Mouse (Mus musculus): Measurements from ENCODE around the gene Arpc3. TPM values are rescaled to one million over a fixed set of nuclear protein-coding genes. Genes with fewer than 3 reads are reported as not detected.

Arpc3 gene
- polyA plus RNA-seq, 1 experiment from 2014 or later, result 111 TPM

GRCm38 (mm10) chr5:122378171-122378570 is 13.5 kb upstream of the Arpc3 start:
- no peak for ATAC-seq (ENCODE audit: low FRiP score)
- peaks cover 54% of the 10 kb centered on the region for H3K36me3 ChIP-seq (replicated peaks)
- no peaks in the 10 kb centered on the region for H3K9me3 ChIP-seq
- no peak overlapping the region for H3K27ac ChIP-seq
- no peak overlapping the region for H3K4me3 ChIP-seq (replicated peaks)
- H3K4me2 ChIP-seq, result no peak overlapping the region
- peaks cover 6% of the 10 kb centered on the region for H3K4me1 ChIP-seq
- H3K27me3 ChIP-seq, result no peaks in the 10 kb centered on the region
- 95% methylated on average over 12 of the region's 12 CpGs for WGBS
- no peak overlapping the region for H3K9ac ChIP-seq

DNA sequence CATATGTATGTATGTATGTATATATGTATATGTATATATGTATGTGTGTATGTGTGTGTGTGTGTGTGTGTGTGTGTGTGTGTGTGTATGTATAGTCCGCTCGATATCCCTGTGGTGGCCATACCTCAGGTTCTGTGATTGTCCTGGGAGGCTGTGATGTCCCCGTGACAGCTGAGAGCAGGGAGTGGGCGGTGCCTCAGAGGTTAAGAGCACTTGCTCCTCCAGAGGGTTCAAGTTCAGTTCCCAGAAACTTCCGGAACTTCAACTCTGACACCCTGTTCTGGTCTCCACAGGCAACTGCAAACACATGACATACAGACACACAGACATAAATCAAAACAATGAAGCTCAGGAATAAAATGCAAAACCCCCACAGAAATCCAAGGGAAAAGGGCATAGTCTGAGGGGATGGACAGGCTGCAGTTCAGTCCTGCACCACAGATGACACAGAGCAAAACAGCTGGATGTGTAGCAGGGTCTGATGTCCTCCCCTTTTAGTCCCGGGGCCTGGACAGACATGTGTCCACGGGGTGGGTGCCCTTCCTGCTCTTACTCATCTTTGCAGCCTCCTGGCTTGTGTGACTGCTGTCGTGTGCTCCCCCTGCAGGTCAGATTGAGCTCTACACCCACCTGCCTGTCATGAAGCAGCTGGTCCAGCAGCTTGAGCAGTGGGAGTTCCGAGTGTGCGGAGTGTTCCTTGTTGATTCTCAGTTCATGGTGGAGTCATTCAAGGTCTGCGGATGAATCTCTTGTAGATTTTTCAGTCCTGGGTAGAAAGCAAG is 12.1 kb upstream of the Arpc3 start:
- Histone ChIP-seq H3K4me1 (no peaks in the 10 kb centered on the region), H3K4me3 (replicated peaks) (no peak overlapping the region), H3K9me3 (no peaks in the 10 kb centered on the region), H3K27me3 (no peaks in the 10 kb centered on the region), H3K27ac (no peak overlapping the region), H3K9ac (no peak overlapping the region), H3K4me2 (no peak overlapping the region), H3K36me3 (replicated peaks) (peaks cover 52% of the 10 kb centered on the region)
- WGBS, result 59% methylated on average over 11 of the region's 11 CpGs
- peak; percentile 53; the same call in 1 of the 2 replicates for ATAC-seq (ENCODE audit: low FRiP score)

DNA sequence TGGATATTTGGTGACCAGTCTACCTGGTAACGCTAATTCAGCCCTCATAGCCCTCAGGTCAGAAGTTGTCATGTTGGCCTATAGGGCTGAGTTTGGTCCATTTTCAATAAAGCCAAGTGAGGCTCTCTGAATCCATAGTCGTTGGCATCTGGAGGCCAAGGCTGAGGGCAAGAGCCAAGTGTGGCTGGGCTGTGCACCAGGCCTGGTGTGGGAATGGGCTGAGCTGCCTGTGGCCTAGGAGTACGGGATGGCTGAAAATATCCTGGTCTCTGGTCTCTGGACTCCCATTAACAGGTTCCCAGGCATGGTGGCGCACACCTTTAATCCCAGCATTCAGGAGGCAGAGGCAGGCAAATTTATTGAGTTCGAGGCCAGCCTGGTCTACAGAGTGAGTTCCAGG is 1.7 kb upstream of the Arpc3 start:
- Histone ChIP-seq H3K9ac (no peak overlapping the region), H3K4me3 (replicated peaks) (no peak overlapping the region), H3K4me2 (no peak overlapping the region), H3K9me3 (no peaks in the 10 kb centered on the region), H3K36me3 (replicated peaks) (no peaks in the 10 kb centered on the region; the same call in 1 of the 2 replicates), H3K27me3 (no peaks in the 10 kb centered on the region), H3K27ac (no peak overlapping the region), H3K4me1 (peaks cover 13% of the 10 kb centered on the region)
- no peak for ATAC-seq (ENCODE audit: low FRiP score)
- 87% methylated on average over 5 of the region's 5 CpGs for WGBS

DNA sequence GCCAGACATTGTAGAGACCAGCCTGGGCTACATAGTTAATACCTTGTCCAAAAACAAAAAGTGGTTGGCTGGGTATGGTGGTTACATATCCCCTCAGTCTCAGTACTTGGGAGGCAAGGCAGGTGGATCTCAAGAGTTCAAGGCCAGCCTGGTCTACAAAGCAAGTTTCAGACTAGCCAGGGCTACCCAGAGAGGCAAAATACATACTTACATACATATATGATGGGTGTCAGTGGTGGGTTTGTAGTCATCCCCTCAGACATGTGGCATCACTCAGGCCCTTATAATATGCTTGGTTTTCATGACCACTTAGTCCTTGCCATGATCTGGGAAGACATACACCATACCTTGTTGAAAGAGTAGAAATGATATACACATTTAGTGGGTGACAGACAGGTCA is 1.0 kb upstream of the Arpc3 start:
- ATAC-seq (ENCODE audit: low FRiP score), result no peak
- peaks cover 13% of the 10 kb centered on the region for H3K4me1 ChIP-seq
- no peak overlapping the region for H3K4me2 ChIP-seq
- H3K36me3 ChIP-seq (replicated peaks), result no peaks in the 10 kb centered on the region; the same call in 1 of the 2 replicates
- H3K27ac ChIP-seq, result no peak overlapping the region
- H3K27me3 ChIP-seq, result no peaks in the 10 kb centered on the region
- no peak overlapping the region for H3K4me3 ChIP-seq (replicated peaks)
- no peak overlapping the region for H3K9ac ChIP-seq
- no peaks in the 10 kb centered on the region for H3K9me3 ChIP-seq

DNA sequence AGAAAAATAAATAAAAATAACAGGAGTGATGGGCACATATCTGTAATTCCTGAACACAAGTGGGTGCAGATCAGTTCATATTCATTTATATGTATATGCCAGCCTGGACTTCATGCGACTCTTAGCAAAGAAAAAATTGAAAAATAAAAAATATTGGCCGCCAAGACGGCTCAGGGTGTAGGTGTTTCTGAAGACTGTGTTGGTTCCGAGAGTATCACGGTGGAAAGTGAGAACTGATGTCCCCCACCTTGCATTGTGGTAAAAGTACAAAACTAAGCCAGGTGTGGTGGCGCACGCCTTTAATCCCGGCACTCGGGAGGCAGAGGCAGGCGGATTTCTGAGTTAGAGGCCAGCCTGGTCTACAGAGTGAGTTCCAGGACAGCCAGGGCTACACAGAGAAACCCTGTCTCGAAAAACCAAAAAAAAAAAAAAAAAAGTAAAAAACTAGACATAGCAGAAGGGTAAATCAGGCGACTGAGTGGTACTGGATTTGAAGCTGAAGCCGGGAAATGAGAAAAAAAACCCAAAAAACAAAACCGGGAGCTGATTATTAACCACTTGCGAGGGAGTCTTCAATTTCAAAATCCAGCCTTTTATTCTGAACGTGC is 396 bp upstream of the Arpc3 start:
- Histone ChIP-seq H3K27me3 (no peaks in the 10 kb centered on the region), H3K9me3 (no peaks in the 10 kb centered on the region), H3K4me1 (peaks cover 13% of the 10 kb centered on the region), H3K4me3 (replicated peaks) (peak overlapping the region; percentile 80), H3K9ac (0 out of 2 replicates have a peak overlapping the region, but pooled peaks have one; percentile 78), H3K27ac (no peak overlapping the region), H3K36me3 (replicated peaks) (no peaks in the 10 kb centered on the region; the same call in 1 of the 2 replicates), H3K4me2 (peak overlapping the region; percentile 94)
- peak; percentile 33 for ATAC-seq (ENCODE audit: low FRiP score)
- 54% methylated on average over 15 of the region's 16 CpGs for WGBS

DNA sequence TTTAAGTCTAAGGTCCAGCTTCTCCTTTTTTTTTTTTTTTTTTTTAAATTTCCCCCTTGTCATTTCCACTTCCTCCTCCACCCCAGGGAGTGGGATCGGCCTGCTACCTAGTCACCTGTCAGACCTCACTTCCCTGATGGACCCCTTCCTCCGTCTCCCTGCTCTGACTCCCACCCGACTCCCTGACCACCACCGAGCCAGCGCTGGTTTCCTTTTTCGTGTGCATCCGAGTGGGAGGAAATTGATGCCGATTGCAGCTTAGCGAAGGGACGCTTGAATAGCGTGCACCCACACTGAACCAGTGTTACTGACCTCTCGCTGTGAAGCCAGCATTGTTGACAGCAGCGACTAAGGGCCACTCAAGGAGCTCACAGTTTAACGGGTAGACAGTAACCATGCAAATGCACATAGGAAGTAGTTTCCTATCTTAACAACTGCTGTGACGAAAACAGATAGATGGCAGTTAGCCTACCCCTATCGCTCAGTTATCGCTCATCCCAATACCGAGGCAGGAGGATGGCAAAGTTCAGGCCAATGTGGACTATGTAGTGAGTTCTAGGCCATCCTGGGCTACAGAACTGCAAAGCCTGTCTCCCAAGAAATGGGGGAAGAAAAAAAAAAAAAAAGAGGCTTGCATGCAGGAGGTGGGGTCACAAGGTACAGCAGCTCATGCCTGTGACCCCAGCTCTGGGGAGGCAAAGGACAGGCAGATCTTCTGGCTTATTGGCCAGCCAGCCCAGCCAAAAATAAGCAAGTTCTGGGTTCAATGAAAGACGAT is 738 bp downstream of the Arpc3 start:
- 16% methylated on average over 19 of the region's 19 CpGs for WGBS
- peak; percentile 51 for ATAC-seq (ENCODE audit: low FRiP score)
- peak overlapping the region; percentile 80 for H3K4me3 ChIP-seq (replicated peaks)
- peak overlapping the region; percentile 78 for H3K9ac ChIP-seq
- H3K4me1 ChIP-seq, result peaks cover 13% of the 10 kb centered on the region
- no peaks in the 10 kb centered on the region for H3K9me3 ChIP-seq
- H3K4me2 ChIP-seq, result peak overlapping the region; percentile 94
- peaks cover 9% of the 10 kb centered on the region for H3K36me3 ChIP-seq (replicated peaks)
- H3K27me3 ChIP-seq, result no peaks in the 10 kb centered on the region
- H3K27ac ChIP-seq, result no peak overlapping the region

DNA sequence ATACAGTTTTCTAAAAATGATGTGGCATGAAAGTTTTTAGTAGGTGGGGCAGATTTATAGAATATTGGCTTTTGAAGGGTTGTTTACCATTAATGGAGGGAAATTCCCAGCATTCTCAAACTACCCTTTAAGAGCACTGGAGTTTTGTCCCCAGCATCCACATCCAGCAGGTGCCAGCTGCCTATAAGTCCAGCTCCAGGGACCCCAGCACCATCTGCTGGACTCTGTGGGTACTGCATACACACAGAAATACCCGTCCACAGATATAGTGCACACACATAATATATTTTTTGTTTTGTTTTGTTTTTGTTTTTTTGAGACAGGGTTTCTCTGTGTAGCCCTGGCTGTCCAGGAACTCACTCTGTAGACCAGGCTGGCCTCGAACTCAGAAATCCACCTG is 2.2 kb downstream of the Arpc3 start:
- no peaks in the 10 kb centered on the region for H3K27me3 ChIP-seq
- H3K27ac ChIP-seq, result no peak overlapping the region
- no peak for ATAC-seq (ENCODE audit: low FRiP score)
- peaks cover 14% of the 10 kb centered on the region for H3K36me3 ChIP-seq (replicated peaks)
- WGBS, result 46% methylated on average over 2 of the region's 2 CpGs
- H3K9me3 ChIP-seq, result no peaks in the 10 kb centered on the region
- H3K9ac ChIP-seq, result no peak overlapping the region
- no peak overlapping the region for H3K4me3 ChIP-seq (replicated peaks)
- peaks cover 13% of the 10 kb centered on the region for H3K4me1 ChIP-seq
- H3K4me2 ChIP-seq, result no peak overlapping the region

DNA sequence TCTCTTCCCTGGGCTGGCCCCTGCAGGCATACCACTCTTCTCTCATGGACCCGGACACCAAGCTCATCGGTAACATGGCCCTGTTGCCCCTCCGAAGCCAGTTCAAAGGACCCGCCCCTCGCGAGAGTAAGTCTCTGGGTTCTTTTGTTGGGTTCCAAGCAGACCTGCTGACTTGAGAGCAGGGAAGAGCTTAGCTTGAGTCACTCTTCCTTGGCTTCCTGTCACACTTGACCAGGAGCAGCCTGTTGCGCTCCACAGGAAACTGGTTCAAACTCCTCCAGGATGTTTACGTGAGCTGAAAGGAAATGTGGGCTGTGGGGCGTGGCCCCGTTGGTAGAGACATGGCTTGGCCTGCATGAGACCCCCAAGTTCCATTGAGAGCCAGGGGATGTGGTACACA is 5.1 kb downstream of the Arpc3 start:
- peak overlapping the region; percentile 8; the same call in 1 of the 2 replicates for H3K27ac ChIP-seq
- H3K4me2 ChIP-seq, result no peak overlapping the region
- no peak overlapping the region for H3K9ac ChIP-seq
- peaks cover 13% of the 10 kb centered on the region for H3K4me1 ChIP-seq
- H3K4me3 ChIP-seq (replicated peaks), result no peak overlapping the region
- 96% methylated on average over 10 of the region's 10 CpGs for WGBS
- peaks cover 32% of the 10 kb centered on the region for H3K36me3 ChIP-seq (replicated peaks)
- no peaks in the 10 kb centered on the region for H3K9me3 ChIP-seq
- no peaks in the 10 kb centered on the region for H3K27me3 ChIP-seq
- no peak for ATAC-seq (ENCODE audit: low FRiP score)

DNA sequence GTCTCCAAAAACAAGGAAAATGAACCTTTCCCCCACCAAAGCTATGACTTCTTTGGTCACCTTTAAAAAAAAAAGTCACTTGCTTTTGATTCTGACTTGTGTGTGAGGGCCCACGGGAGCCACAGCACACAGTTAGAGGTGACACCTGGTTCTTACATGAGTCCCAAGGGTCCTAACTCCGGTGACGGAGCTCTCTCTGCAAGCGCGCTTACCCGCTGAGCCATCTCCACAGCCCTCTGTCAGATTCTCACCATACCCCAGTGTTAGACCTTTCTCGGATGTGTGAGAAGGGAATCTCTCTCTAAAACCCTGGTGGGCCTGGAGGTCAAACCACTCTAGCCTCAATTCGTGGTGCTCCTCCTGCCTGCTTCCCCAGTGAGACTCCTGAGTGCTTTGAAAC is 5.8 kb downstream of the Arpc3 start:
- Histone ChIP-seq H3K36me3 (replicated peaks) (peaks cover 38% of the 10 kb centered on the region), H3K27ac (no peak overlapping the region), H3K4me3 (replicated peaks) (no peak overlapping the region), H3K9ac (no peak overlapping the region), H3K27me3 (no peaks in the 10 kb centered on the region), H3K4me1 (peaks cover 9% of the 10 kb centered on the region), H3K4me2 (no peak overlapping the region), H3K9me3 (no peaks in the 10 kb centered on the region)
- ATAC-seq (ENCODE audit: low FRiP score), result no peak
- WGBS, result 93% methylated on average over 8 of the region's 8 CpGs

DNA sequence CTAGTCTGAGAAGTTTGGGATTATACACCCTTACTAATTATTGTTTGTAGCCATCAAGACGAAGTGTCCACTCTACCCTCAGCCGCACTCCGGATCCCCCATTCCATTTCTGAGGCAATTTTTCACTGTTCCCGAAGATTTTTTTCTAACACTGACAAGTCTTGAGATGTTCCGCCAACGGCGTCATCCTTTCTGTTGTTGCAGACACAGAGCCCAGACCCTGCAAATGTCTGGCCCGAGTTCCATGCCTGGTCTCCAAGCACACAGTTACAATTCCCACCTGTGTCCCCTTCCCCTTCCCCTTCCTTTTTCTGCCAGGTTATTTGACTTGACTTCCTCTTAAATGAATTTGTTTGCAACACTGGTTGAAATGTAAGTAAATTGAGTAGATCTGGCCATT is 8.2 kb downstream of the Arpc3 start:
- Histone ChIP-seq H3K27me3 (no peaks in the 10 kb centered on the region), H3K9me3 (no peaks in the 10 kb centered on the region), H3K36me3 (replicated peaks) (peaks cover 62% of the 10 kb centered on the region), H3K27ac (no peak overlapping the region), H3K9ac (no peak overlapping the region), H3K4me2 (no peak overlapping the region), H3K4me3 (replicated peaks) (no peak overlapping the region), H3K4me1 (no peaks in the 10 kb centered on the region)
- 95% methylated on average over 8 of the region's 8 CpGs for WGBS
- ATAC-seq (ENCODE audit: low FRiP score), result no peak

GRCm38 (mm10) chr5:122400628-122401302 is 9.1 kb downstream of the Arpc3 start:
- Histone ChIP-seq H3K27ac (no peak overlapping the region), H3K9me3 (no peaks in the 10 kb centered on the region), H3K4me1 (no peaks in the 10 kb centered on the region), H3K27me3 (no peaks in the 10 kb centered on the region), H3K9ac (no peak overlapping the region), H3K4me2 (no peak overlapping the region), H3K4me3 (replicated peaks) (no peak overlapping the region), H3K36me3 (replicated peaks) (peaks cover 71% of the 10 kb centered on the region)
- 87% methylated on average over 18 of the region's 18 CpGs for WGBS
- ATAC-seq (ENCODE audit: low FRiP score), result no peak

- Histone ChIP-seq H3K9me3 (no peaks in the 10 kb centered on the region), H3K4me3 (replicated peaks) (no peak overlapping the region), H3K4me2 (no peak overlapping the region), H3K36me3 (replicated peaks) (peaks cover 76% of the 10 kb centered on the region), H3K9ac (no peak overlapping the region), H3K27me3 (no peaks in the 10 kb centered on the region), H3K4me1 (no peaks in the 10 kb centered on the region), H3K27ac (no peak overlapping the region)
- no peak for ATAC-seq (ENCODE audit: low FRiP score)
- WGBS, result 14% methylated on average over 8 of the region's 8 CpGs
These were observed 9.6 kb downstream of the Arpc3 start for GRCm38 (mm10) chr5:122401303-122401640.

All from forebrain, embryonic 12.5 days (tissue).